Mouse (Mus musculus) C2C12 (cell line): Measurements from ENCODE around the gene Psmb8.

Experiments used
- CEBPB ChIP-seq: IDR thresholded peaks from one replicate; pipeline ENCODE4 v1.6.1; 2011; ENCODE audit warnings: low read depth, mild to moderate bottlenecking, control low read depth, moderate library complexity
- CTCF ChIP-seq: IDR thresholded peaks from one replicate; pipeline ENCODE4 v1.5.1; 2011; ENCODE audit not compliant: control insufficient read depth, insufficient read depth, insufficient read length
- FOSL1 ChIP-seq: IDR thresholded peaks from one replicate; pipeline ENCODE4 v1.8.0; 2011; ENCODE audit warnings: mild to moderate bottlenecking, low read length; ENCODE audit not compliant: poor library complexity, insufficient read depth, severe bottlenecking
- MAX ChIP-seq: IDR thresholded peaks from one replicate; pipeline ENCODE4 v1.6.1; 2011; ENCODE audit warnings: mild to moderate bottlenecking, control low read depth
- USF1 ChIP-seq: IDR thresholded peaks from one replicate; pipeline ENCODE4 v1.6.1; 2011; ENCODE audit warnings: low read depth, mild to moderate bottlenecking, control low read depth, moderate library complexity

DNA sequence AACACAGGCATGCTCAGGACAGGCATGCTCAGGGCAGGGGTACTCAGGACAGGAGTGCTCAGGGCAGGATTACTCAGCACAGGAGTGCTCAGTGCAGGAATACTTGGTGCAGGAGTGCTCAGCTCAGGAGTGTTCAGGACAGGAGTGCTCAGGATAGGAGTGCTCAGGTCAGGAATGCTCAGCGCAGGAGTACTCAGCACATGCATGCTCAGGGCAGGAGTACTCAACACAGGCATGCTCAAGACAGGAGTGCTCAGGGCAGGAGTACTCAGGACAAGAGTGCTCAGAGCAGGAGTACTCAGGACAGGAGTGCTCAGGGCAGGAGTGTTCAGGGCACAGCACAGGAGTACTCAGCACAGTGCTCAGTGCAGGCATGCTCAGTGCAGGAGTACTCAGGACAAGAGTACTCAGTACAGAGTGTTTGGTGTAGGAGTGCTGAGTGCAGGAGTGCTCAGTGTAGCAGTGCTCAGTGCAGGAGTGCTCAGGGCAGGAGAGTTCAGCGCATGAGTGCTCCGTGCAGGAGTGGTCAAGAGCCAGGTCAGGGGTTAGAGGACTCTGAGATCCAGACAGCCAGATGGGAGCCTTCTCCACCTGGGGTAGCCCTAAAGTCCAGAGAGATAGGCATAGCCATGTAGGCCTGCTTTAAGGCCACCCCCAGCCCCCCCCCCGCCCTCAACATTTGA lies 5.4 kb downstream of the Psmb8 start:
- TF ChIP-seq CTCF (no peak), USF1 (no peak), CEBPB (no peak), MAX (no peak), FOSL1 (no peak)
